Mouse (Mus musculus) granulocyte monocyte progenitor cell, adult 5-6 weeks (primary cell): ENCODE data around the gene Npas2. TPM values are rescaled to one million over a fixed set of nuclear protein-coding genes. Genes with fewer than 3 reads are reported as not detected.

Experiments
- ATAC-seq: replicated peaks from 2 replicates; pipeline ENCODE4 v1.8.0; 2016; ENCODE audit warnings: mild to moderate bottlenecking, moderate TSS enrichment, inconsistent platforms; ENCODE audit not compliant: poor library complexity, severe bottlenecking
- total RNA-seq, 2 experiments: library from RNA; stranded (forward) in 1 of 2; stranded (reverse) in 1 of 2; fragments of 200-712, 200-1000 nt in 1 of 2; fragments of >200 nt in 1 of 2; fragmentation: Nextera tagmentation in 1 of 2; gene quantifications; 2 replicates each; pipeline ENCODE4 v1.2.3; 2014 to 2017

The Npas2 gene
- total RNA-seq, 2 experiments from 2014 or later: not detected

DNA sequence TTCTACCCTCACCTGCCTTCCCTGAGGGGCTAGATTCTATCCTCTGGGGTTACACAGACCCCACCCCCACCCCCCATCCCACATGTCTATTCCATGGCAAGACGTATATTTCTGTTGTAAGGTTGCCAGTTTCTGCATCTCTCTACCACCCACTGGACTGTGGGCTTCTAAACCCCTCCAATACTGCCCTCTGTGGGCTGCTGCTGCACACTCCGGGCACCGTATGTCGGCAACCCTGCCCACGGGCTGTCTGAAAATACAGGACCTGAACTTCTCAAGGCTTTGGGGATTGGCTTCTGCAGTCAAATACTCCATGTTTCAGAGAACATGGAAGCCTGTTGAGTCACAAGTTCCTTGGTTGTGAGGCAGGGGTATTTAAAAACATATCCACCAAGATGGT is 17.4 kb downstream of the Npas2 start:
- ATAC-seq: peak; percentile 66

DNA sequence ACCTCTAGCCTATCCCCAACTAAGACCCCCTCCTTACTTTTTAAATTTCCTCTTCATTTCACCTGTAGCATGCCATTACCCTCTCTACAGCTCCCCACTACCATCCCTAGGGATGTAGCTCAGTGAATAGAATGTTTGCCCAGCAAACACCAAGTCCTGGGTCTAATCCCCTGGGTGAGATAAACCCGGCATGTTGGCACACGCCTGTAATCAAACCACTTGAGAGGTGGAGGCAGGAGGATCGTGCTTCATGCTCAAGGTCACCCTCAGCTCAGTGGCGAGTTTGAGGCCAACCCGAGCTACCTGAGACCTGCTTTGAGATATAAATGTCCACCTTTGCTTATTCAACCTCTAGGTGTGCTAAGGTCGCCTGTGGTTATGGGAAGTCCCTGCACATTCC is 19.5 kb downstream of the Npas2 start:
- ATAC-seq: no peak

DNA sequence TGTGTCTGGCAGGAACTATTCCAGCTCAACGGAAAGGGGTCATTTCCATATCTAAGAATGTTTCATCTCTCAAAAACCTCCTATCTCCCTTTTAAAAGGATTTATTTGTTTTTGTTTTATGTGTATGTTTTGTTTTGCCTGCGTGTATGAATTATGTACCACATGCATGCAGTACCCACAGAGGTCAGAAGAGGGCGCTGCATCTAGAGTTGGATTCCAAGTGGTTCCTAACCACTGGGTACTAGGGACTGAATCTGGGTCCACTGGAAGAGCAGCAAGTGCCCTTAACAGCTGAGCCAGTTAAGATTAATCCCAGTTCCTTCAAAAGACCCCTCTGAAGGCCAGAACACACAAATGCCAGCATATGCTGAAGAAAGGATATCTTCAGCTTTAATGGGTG is 24.1 kb downstream of the Npas2 start:
- no peak for ATAC-seq

DNA sequence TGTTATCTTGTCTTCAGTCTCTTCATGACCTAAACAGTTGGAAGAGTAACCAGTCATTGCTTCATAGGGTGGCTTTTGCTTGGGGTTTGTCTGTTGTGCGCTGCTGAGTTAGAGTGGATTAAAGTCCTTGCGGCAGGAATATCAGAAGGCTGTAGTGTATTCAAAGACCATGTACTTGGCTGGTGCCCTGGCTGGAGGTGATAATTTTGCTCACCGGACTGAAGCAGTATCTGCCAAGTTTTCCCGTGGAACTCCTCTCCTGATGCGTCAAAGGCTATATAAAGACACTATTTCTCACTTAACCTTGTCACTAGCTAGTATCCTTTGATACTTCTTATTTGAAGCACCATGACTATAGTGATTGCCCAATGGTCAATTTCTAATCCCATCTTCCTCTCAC is 34.9 kb downstream of the Npas2 start:
- ATAC-seq: no peak

GRCm38 (mm10) chr1:39230021-39230420 is 36.5 kb downstream of the Npas2 start:
- no peak for ATAC-seq

GRCm38 (mm10) chr1:39234815-39235449 is 41.4 kb downstream of the Npas2 start:
- ATAC-seq: no peak

GRCm38 (mm10) chr1:39237503-39238255 is 44.1 kb downstream of the Npas2 start:
- no peak for ATAC-seq

DNA sequence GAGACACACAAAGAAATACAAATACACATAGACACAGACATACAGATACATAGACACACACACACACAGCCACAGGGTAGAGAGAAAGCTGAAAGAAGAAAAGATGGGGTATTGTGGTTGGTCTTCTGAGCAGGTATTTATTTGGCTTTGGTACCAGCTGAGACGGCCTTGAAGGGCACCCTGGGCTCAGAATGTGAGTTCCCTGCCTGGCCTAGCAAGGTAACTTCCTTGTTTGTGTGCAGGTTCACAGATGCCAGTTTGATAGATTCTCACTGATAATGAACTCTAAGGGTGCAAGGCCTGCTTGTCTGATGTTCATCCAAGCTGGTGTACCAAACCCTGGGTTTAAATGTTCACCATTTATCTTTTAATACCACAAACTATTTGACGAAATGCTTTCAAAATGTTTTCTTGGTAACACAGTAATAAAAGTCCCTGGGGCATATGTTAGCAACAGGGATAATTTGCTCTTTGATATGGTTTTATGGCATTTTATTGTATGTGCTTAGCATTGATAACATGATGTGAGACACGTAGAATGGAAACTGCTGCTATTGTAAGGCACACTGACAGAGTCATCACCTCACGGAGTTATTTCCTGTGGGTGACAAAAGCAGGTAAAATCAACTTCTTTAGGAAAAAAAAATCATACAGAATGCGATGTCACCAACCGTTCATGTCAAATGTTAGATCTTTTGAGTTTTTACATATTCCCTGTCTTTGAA is 47.5 kb downstream of the Npas2 start:
- ATAC-seq: no peak

GRCm38 (mm10) chr1:39244726-39245125 is 51.2 kb downstream of the Npas2 start:
- ATAC-seq: no peak

DNA sequence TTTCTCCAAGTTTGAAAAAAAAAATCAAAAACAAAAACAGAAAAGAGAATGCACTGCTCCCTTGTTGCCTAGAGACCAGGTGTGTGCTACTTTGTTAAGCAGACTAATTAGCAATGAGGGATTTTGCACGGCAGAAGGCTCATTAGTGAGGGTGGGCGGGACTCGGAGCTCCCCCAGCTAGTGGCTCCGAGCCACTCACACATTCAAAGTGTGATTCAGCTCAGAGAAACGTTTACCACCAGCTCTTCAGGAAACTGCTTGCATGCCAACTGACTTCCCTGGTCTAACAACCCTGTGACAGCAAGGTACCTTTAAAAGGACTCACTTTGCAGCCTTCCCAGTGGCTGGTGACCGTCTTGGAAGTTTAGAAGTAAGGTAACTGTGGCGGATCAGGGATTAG is 58.1 kb downstream of the Npas2 start:
- ATAC-seq: no peak

DNA sequence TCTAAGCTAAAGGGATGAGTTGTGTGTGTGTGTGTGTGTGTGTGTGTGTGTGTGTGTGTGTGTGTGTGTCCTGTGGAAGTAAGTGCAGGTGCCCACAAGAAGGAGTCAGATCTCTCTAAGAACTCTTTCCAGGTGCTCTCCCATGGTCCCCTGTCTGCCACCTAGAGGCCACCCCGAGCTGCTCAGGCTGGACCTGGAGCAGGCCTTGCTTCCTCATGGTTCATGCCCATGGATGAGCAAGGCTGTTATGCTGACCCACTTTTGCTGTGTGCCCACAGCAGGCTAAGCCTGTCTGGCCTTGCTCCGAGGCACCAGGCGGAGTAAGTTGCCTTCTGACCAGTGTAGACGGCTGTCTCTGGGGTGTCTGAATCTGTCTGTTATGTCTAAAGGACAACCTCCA is 60.2 kb downstream of the Npas2 start:
- ATAC-seq: no peak; the same call in 1 of the 2 replicates

- no peak for ATAC-seq
These were observed 62.5 kb downstream of the Npas2 start for GRCm38 (mm10) chr1:39256051-39256450.

- ATAC-seq: no peak
These were observed 63.2 kb downstream of the Npas2 start for GRCm38 (mm10) chr1:39256513-39257330.

GRCm38 (mm10) chr1:39257331-39257594 is 63.7 kb downstream of the Npas2 start:
- ATAC-seq: no peak

DNA sequence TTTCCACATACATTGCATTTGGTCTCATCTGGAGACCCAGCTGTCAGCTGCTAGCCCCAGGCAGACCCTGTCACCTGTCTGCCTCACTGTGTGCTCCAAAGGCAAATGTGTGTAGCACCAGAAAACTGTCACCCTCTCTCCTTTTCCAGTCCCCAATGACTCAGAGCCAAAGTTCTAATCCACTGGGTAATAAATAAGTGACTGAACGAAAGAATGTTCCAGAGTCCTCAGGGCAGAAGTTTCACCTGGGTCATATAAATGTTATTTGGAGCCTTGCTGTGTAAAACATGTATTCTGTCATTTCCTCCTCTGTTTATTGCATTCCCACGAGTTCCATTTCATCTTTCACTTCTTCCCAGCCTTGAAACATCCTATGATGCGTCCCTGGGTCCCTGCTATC is 66.1 kb downstream of the Npas2 start:
- no peak for ATAC-seq

DNA sequence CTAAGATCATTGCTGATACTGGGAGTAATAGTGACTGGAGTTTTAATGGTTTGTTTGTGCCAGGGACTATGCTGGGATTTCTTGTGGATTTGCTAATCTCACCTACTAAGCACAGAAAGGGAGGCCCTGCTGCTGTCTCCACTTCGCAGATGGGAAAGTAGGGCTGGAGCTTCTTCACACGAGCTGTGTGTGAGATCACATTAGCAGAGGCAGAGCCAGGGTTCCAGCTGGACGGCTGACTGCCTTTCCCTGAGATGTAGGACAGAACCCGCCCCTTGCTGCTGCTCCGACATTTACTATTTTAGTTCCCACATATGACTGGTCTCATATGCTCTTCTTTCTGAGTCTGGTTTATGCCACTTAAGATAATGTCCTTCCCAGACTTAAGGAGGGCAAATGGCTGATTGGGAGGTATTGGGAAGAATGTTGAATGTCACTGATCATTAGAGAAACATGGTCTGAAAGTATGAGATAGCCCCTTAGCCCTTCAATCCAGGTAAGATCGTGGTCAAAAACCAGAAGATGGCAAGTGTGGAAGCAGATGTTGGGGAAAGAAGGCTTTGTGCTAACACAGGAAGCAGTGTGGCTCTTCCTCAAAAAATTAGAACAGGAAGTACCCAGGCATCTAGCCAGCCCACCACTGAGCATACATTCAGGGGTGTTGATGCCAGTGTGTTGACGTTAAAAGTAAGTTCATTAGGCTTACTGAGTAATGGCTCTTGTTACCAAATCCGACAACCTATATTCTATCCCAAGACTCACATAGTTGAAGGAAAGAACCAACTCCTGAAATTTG is 66.8 kb downstream of the Npas2 start:
- ATAC-seq: peak; percentile 59

DNA sequence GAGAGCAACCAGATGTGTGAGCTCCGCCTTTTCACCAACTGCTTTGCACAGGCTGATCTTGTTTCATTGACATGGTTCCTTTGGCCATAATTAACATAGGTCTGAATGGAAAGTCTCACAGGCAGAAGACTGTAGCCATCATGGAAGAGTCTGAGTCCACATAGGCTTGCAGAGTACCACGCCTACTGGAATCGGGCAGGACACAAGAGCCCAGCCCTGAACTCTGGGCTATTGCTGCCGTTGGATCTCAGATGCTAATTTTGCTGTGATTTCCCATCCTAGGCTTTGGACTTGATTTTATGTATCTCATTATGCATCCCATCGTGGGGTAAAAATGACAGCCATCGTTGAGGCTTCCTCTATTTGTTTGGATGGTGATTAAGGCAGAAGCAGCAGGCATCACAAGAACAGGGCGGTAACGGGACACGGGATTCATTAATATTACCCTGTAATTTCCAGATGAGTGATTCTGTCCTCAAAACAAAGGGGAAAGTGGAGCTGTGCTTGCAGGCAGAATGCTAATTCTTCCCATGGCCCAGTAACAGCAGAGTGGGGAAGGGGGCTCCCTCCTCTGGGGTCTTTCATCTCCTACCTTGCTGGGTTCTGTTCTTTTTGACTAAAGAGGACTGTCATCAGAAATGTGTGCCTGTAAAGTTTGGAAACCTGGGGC is 73.4 kb downstream of the Npas2 start:
- no peak for ATAC-seq

DNA sequence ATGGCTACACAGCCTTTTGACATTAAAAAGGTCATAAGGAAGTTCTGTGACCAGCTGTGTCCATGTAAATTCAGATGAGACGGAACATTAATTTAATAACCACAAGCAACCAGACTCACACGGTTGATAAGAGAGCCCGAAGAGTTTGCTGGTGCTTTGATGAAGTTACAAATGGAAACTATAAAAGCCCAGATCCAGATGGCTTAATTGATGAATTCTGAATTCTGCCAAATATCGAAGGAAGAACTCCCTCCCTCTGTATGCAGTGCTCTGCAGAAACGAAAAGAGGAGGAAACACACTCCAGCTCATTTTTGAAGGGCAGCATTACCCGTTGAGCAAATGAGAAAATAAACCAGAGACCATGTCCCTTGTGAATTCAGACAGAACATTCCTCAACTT is 79.4 kb downstream of the Npas2 start:
- ATAC-seq: no peak

DNA sequence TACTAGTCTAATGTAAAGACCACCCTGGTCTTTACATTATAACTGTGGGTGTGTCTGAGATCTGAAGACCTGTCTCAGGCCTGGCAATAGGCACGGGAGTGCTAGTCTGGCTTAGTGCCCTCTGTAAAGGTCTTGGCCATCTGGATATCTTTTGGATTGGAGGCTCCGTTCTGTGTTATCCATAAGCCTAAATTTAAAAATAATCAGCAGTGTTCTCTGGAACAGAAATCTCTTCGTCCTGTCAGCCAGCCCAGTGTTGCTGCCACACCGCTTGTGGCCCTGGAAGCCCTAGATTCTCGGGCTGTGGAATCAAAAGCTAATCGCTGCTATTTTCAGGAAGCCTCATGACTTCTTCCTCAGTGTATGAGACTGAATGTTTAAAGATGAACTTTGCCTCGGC is 86.9 kb downstream of the Npas2 start:
- ATAC-seq: no peak
